Mouse (Mus musculus) retina, postnatal 1 day (tissue): ENCODE measurements around the gene Stx16.

Experiments
- DNase-seq: peaks from one replicate; pipeline ENCODE4 v3.0.0-alpha.2; 2012

Gene Stx16

DNA sequence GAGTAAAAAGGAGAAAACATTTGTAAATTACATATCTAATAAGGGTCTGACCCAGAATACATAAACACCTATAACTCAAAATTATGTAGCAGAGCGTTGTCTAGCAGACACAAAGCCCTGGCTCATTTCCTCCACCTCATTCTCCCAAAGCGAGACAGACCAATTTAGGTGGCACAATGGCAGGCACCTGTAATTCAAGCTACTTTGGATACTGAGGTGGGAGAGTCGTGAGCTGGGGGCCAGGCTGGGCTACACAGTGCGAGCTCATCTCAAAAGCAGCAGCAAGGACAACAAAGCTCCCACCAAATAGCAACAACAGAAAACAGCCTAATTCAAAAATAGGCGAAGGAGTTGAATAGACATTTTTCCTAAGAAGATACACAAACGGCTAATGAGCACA lies 52.8 kb downstream of the Stx16 start:
- no peak for DNase-seq

DNA sequence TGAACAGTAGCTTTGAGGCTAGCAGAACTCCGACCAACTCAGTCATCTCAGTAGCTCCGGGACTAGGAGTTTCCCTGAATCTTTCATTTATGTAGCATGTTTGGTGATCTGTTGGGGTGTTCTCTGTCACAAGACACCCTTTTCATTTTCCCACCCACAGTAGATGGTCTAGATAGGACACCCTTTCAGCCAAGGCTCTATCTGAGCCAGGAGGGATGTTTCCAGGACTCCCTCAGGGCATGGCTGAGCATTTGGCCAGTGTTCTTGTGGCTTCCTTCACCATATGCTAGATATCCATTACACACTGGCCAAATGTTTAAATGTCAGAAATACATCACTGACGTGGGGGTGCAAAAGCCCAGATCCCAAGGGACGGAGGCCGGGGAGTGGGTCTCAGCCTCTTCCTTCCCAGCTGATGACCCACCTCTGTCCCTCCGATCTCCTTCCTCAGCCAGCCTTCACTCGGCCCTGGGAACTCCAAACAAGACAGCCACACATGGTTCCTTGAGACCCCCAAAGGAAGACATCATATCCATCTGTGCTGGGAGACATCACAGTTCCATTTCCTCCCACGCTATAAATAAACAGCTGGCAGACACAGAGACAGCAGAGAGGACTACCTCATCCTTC lies 54.5 kb downstream of the Stx16 start:
- DNase-seq, result no peak

DNA sequence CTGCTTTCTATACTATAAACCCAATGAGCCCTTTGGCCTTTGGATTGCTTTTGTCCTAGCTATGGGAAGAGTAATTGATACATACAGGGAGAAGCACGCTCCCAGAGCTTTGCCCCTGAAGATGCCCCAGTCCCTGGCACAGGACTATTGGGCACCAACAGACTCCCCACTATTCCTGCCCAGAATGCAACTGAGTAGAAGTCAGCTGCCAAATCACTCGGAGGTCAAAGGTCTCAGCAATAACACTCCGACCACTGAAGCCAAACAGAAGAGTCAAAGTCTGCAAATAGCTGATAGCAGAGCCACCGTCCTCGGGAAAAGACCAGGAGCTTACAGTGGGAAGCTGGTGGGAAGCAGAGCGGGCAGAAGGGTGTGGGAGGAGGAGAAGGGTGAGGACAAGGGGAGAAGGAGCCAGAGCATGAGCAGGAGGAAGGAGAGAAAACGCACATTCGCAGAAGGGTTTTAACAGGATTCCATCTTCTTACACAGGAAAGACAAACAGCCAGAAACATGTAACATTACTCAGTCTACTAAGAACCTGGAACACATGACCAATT lies 56.4 kb downstream of the Stx16 start:
- no peak for DNase-seq
